Mouse (Mus musculus) frontal cortex, postnatal 36 days (tissue): ENCODE results near the gene Adamtsl1.

Experiments
- DNase-seq, 2 experiments: peaks; one replicate each; pipeline ENCODE4 v3.0.0; 2022; ENCODE audit warnings: low spot score in 2 of 2

Adamtsl1 gene

DNA sequence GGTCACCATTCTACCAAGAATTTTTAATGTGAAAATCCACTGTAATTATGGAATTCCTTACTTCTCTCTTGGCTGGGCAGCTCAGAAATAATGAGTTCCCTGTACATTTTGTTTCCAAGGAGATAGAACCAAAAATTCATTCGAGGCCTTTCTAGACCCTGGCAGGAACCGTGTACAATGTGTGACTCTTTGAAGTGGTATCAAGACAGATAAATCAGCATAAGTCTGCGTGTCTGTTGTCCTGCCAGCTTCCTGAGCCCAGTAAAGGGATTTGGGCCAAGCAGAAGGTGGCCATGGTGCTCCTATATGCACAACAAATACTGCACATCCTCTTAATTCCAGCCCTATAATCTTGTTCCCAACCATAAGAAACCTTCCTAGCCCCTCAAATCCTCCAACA is 887.1 kb downstream of the Adamtsl1 start:
- DNase-seq, result no peak

DNA sequence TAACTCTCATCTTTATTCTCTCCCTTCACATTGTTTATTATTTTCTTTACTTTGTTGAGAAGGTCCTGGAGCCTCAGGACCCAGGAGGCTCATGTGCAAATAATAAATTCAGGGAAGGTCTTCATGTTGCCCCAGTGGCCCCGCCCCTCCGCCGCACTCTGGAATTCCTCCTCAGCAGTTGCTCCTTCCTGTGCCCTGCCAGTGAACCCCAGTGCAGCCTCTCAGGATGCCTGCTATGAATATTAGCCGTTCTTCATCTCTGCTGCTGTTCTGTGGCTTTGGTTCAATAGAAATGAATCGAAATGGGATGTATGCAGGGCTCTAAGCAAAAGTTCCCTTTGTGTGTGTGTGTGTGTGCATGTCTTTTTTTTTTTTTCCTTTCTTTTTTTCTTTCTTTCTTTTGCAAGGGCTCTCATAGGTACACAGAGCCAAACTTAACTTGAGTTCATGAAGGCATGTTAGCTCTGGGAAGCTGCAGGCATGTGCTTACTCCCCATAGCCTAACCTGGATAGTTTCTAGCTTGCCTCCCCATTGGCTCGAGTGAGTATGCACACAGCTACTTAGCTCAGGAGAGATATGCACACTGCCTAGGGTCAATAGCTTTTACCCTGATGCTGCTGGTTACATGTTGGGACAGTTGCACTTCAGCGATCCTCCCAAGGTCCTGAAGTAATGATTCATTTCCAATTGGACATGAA is 892.7 kb downstream of the Adamtsl1 start:
- DNase-seq, result no peak

DNA sequence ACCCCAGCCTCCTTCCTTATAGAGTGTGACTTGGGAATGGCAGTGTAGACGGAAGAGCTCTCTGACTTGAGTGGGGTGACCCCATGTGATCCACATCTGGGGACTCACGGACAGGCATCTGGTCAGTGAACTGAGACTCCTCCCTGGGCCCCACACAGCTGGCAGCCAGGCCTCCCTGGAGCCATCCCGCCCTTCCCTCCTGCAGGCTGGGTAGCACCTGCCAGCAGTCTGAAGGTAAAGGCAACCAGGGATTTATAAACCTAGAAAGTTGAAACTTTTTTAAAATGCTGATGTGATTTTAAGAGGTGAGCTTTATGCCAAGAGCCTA is 893.2 kb downstream of the Adamtsl1 start:
- no peak for DNase-seq

DNA sequence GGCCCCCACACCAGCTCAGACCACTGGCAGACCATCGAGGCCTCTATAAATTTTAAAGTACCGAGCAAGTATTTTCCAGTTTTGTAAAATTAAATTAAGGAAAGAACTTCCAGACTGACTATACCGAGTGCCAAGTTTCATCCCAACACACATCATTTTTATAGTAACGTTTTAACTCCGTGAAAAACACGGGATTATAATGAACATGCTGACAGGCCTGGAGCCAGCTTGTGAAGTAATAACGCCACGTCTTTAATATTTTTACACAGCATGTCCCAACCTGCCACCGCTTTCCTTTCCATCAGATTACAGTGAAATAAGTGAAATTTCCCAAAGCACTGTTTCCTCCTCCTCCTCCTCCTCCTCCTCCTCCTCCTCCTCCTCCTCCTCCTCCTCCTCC is 894.4 kb downstream of the Adamtsl1 start:
- no peak for DNase-seq

DNA sequence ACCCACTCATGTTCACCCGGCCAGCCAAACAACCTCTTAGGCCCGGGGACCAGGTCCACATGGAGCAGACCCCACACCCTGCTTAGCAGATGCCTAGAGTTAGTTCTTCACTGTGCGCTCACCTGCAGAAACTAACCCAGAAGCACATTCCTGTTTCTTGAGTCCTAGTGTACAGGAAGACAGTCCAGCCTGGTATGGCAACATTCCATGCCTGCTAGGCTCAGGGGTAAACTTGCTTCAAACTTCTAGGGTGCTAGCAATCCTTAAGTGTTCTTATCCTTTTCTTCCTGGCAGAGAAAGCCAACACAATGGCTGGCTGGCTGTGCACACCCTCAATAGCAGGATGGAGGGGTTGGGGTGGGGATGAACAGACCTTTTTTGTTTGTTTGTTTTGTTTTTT is 897.0 kb downstream of the Adamtsl1 start:
- DNase-seq, result no peak

DNA sequence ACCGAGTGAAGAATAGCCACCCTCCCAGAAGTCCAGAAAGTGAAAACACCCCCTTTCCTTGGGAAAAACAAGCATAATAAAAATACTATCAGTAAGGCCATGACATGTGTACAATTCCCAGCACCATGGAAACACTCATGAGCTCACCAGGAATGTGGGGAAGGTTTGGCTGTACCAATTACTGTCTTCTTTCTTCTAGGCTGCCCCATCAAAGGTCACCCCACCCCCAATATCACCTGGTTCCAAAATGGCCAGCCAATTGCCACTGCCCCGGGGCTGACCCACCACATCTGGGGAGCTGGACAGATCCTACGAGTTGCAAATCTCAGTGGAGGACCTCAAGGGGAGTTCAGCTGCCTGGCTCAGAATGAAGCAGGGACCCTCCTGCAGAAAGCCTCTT is 899.4 kb downstream of the Adamtsl1 start:
- DNase-seq, result no peak

DNA sequence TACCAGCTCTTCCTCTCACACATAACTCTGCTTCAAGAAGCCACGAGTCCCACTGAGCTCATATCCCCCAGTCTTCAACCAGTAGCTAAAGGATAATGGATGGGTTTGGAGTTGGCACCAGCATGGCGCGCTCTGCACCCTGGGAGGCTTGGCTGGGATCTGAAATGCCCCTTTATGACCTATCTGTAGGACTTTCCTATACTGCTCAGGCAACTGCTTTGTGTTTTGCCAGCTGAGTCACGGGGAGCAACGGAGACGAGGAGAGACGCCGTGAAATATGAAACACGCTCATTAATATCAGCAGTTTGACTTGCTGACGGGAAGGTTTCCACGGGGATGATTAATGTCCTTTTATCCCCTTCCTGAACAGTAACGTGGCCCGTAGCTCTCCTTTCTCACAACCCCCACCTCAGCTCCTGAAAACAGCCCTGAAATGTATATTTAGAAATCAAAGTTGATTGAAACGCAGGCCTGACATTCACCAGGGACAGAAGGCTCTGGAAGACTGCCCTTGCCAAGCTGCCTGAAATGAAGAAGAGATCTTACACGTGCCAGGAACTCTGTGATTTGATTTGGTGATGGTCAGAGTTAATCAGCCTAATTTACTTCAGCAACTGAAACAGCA is 902.5 kb downstream of the Adamtsl1 start:
- no peak for DNase-seq

DNA sequence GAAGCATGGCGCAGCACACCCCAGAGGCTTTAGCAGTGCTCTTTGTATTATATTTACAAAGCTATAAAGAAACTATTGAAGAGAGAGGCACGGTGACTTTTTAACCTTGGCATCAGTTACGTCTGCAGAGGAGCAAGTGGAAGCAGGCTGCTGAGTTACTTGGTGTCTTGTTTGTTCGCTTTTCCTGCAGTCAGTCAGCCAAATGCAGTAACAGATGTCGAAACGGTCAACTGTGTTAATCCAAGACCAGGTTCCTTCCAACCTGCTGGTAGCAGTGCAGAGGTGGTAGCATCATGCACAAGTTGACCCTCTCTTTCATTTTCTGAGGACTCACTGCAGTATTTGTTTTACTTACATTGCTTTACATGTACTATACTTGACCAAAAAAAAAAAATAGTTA is 908.6 kb downstream of the Adamtsl1 start:
- DNase-seq, result no peak

DNA sequence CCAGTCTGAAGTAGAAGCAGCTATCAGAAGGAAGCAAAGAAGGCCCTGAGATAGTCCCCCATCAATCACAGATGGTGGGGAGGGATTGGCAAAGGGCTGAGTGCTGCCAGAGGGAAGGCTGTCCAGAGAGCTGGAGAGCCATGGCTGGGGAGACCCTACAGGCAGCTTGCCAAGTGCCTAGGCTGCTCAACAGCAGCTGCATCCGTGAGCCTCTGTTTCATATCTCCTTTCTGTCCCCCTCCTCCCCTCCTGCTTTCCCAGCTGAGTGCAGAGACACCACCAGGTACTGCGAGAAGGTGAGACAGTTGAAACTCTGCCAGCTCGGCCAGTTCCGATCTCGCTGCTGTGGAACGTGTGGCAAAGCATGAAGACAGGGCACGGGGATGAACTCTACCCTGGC is 911.6 kb downstream of the Adamtsl1 start:
- no peak for DNase-seq

DNA sequence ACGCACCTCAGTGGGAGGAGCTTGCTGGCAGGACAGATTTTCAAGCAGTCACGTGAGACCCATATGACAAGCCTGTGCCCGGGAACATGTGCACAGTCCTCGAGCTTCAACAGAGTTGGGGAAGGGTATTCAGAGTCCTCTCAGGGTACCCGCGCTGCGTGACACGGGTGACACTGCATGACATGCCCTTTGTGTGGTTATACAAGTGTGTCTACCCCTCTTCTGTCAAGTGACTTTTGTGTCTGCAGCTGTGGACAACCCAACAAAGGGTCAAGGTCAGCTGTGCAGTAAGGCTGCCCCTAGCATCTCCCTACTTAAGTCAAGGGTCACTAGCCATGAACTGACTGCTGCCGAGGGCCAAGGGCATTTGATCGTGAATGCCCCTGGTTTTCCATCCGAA is 912.6 kb downstream of the Adamtsl1 start:
- no peak for DNase-seq

DNA sequence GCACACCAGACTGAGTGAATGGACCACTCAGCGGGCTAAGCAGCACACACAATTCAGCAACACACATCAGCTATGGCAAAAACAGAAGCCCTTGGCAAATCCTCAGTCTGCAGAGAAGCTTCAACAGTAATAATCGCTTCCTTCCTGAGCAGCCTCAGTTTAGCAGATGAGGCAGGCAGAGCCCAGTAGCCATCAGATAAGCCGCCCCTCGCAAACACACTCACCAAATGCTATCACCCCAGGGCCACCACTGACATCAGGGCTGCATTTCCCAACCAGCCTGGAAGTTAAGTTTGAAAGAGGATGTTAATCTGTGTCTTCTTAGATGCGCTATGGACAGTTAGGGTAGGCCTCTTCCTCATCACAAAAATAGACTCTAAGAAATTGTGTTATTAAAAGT is 913.3 kb downstream of the Adamtsl1 start:
- no peak for DNase-seq

DNA sequence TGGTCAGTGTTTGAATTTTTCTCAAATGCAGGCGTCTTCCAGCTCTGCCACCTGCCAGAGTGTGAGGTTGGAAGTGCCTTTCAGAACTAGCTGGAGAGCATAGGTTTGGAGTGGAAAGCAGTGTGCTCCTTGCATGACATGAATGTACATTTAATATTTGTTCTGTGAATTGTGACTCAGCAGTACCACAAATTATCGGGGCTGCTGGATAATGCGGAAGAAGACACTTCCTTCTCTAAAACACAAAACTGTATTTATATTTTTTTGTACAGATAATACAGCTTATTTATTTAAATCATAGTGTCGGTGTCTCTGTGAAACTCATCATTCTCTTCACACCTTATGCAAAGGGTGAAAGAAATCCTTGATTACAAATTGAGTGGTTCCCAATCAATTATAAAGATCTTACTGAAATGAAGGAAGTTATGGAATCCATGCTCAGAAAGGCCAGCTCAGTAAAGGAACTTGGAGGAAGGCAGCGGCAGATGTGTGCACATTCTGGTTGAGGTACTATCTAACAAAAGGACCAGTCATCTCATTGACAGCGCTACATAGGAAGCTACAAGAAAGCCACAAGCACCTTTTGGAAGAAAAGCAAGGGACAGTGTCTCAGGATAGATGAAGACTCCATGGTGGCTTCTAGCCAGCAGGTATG is 914.2 kb downstream of the Adamtsl1 start:
- no peak for DNase-seq

DNA sequence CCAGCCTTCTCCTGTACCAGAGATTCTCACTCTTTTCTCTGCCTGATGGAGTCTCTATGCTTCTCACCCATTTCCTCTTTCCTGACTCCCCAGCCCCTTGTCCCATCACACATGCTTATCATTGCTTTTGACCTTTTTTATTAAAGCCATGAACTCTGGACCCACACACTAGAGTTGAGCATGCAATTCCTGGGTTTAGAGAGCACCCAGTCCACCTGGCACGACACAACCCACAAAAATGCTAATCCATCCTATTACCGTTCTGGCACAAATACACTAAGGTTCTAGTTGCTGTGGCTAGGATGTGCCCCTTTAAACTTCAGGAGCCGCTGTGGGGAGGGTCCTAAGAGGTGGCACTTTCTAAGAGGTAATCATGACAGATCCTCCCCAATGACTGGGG is 921.7 kb downstream of the Adamtsl1 start:
- DNase-seq, result no peak

DNA sequence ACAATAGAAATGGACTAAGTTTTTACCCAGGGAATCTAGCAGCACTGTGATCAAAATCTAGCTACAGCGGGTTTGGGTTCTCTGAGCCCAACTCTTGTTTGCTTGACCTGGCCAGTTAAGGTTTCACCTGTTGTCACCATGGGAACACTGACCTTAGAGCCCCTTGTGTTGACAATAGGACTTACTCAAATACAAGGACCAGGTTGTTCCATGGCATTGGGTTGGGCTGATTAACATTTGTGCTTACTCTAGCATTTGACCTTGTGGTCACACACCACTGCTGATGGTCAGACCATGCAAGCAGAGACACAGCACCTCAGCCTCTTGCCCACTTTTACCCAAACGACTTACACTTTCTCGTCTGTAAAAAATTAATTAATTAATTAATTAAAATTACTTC is 922.4 kb downstream of the Adamtsl1 start:
- DNase-seq, result no peak

DNA sequence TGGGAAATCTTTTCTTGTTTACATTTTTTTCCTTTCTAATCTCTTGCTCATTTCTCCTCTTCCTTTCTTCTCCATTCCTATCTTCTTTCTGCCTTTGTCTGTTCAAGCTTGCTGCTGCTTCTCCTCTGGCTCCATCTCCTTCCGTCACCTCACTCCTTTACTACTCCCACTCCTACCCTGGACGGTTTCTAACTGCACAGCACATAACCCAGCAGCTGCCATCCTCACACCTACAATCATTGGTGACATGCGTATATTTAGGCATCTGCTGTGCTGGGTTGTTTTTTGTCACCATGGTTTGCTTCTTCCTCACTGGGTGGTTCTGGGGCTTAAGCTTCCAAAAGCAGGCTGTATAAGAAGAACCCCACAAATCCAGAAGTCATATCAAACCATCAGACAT is 936.5 kb downstream of the Adamtsl1 start:
- DNase-seq, result peak; percentile 19 to 38

DNA sequence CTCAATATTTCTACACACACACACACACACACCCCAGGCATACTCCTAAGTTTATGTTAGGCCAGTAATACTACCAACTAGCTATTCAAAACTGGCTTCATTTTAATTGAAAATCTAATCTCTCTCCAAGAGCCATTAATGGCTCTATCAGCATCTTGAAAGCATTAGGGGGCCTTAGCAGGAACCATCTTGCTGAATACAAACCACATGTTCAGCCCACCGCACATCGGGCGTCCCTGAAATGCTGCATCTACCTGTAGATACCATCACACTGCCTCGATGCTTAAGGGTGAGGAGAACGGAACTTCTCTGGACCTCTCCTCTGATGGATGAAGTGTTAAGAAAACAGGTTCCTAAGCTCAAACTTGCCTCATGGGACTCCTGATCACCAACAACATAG is 950.8 kb downstream of the Adamtsl1 start:
- DNase-seq, result no peak
